Mouse (Mus musculus) embryonic facial prominence, embryonic 12.5 days (tissue): Measurements from ENCODE around the gene Tjp2. TPM values are rescaled to one million over a fixed set of nuclear protein-coding genes. Genes with fewer than 3 reads are reported as not detected.
"Not testable (repeated sequence)": the region's sequence is repeated elsewhere in the genome, so short reads cannot be mapped to it uniquely, and the experiment has no call there.

Source experiments
- ATAC-seq: fragments of 200-750 bp; cut with Nextera tagmentation; 2 replicates; pipeline ENCODE4 v1.8.0; 2017; ENCODE audit not compliant: insufficient number of reproducible peaks, insufficient read depth, low FRiP score, low TSS enrichment
- H3K27ac ChIP-seq: fragments of 300-500 bp; sonication (generic); 2 replicates; pipeline ENCODE4 v1.5.1; 2016; ENCODE audit warnings: mild to moderate bottlenecking
- H3K27me3 ChIP-seq: fragments of 300-500 bp; sonication (generic); 2 replicates; pipeline ENCODE4 v1.6.1; 2016; ENCODE audit warnings: mild to moderate bottlenecking, moderate library complexity
- H3K36me3 ChIP-seq: fragments of 300-500 bp; sonication (generic); 2 replicates; pipeline ENCODE4 v1.6.1; 2016; ENCODE audit warnings: mild to moderate bottlenecking
- H3K4me1 ChIP-seq: fragments of 300-500 bp; sonication (generic); 2 replicates; pipeline ENCODE4 v1.6.1; 2016
- H3K4me2 ChIP-seq: fragments of 300-500 bp; sonication (generic); replicated peaks from 2 replicates; pipeline ENCODE4 v1.6.1; 2016; ENCODE audit warnings: mild to moderate bottlenecking, moderate library complexity
- H3K4me3 ChIP-seq: fragments of 300-500 bp; sonication (generic); 2 replicates; pipeline ENCODE4 v1.5.1; 2016; ENCODE audit warnings: mild to moderate bottlenecking
- H3K9ac ChIP-seq: fragments of 300-500 bp; sonication (generic); 2 replicates; pipeline ENCODE4 v1.6.1; 2016; ENCODE audit warnings: mild to moderate bottlenecking, moderate library complexity
- H3K9me3 ChIP-seq: fragments of 300-500 bp; sonication (generic); 2 replicates; pipeline ENCODE4 v1.6.1; 2016; ENCODE audit warnings: mild to moderate bottlenecking, moderate library complexity
- WGBS: fragments of 180-500 bp; shearing (Covaris S2); methylation state at CpG from one replicate; pipeline ENCODE4 v1.1.7; 2016; 5-methylcytosine and 5-hydroxymethylcytosine counted together
- polyA plus RNA-seq: library from polyadenylated mRNA; unstranded; fragments of >200 nt; fragmentation: Nextera tagmentation; extraction: Ambion mirVana; gene quantifications from 2 replicates; pipeline ENCODE4 v1.2.1, GENCODE M21; 2016

Gene Tjp2
- polyA plus RNA-seq, 1 experiment from 2014 or later: 26.6 TPM

GRCm38 (mm10) chr19:24257962-24258361, 33.1 kb upstream of the Tjp2 start:
- H3K4me2 ChIP-seq: no peak overlapping the region
- no peak overlapping the region for H3K4me3 ChIP-seq
- no peaks in the 10 kb centered on the region for H3K9me3 ChIP-seq
- H3K4me1 ChIP-seq: no peaks in the 10 kb centered on the region
- ATAC-seq: no peak
- no peak overlapping the region for H3K27ac ChIP-seq
- H3K36me3 ChIP-seq: peaks cover 6% of the 10 kb centered on the region; the same call in 1 of the 2 replicates
- WGBS: 94% methylated on average over 6 of the region's 6 CpGs
- no peaks in the 10 kb centered on the region for H3K27me3 ChIP-seq
- no peak overlapping the region for H3K9ac ChIP-seq

- Histone ChIP-seq H3K27me3 (no peaks in the 10 kb centered on the region), H3K27ac (no peak overlapping the region), H3K9me3 (no peaks in the 10 kb centered on the region), H3K4me3 (no peak overlapping the region), H3K9ac (no peak overlapping the region), H3K4me2 (no peak overlapping the region), H3K36me3 (no peaks in the 10 kb centered on the region), H3K4me1 (peaks cover 7% of the 10 kb centered on the region)
- no peak for ATAC-seq
- 25% methylated on average over 9 of the region's 9 CpGs for WGBS
Measured at GRCm38 (mm10) chr19:24253657-24254260, 28.9 kb upstream of the Tjp2 start.

GRCm38 (mm10) chr19:24251869-24252268, 27.0 kb upstream of the Tjp2 start:
- WGBS: 10% methylated on average over 6 of the region's 6 CpGs
- no peaks in the 10 kb centered on the region for H3K36me3 ChIP-seq
- no peaks in the 10 kb centered on the region for H3K9me3 ChIP-seq
- no peak for ATAC-seq
- H3K4me2 ChIP-seq: 0 out of 2 replicates have a peak overlapping the region, but pooled peaks have one; percentile 11
- H3K27ac ChIP-seq: no peak overlapping the region
- H3K27me3 ChIP-seq: no peaks in the 10 kb centered on the region
- no peak overlapping the region for H3K9ac ChIP-seq
- H3K4me1 ChIP-seq: peaks cover 7% of the 10 kb centered on the region
- no peak overlapping the region for H3K4me3 ChIP-seq

- no peak overlapping the region for H3K4me2 ChIP-seq
- no peaks in the 10 kb centered on the region for H3K27me3 ChIP-seq
- H3K36me3 ChIP-seq: no peaks in the 10 kb centered on the region
- H3K9ac ChIP-seq: no peak overlapping the region
- no peaks in the 10 kb centered on the region for H3K9me3 ChIP-seq
- peak; percentile 56; the same call in 1 of the 2 replicates for ATAC-seq
- H3K4me1 ChIP-seq: peaks cover 10% of the 10 kb centered on the region
- no peak overlapping the region for H3K4me3 ChIP-seq
- H3K27ac ChIP-seq: no peak overlapping the region
- WGBS: 65% methylated on average over 6 of the region's 6 CpGs
Measured at GRCm38 (mm10) chr19:24243340-24243739, 18.5 kb upstream of the Tjp2 start.

- no peak for ATAC-seq
- WGBS: 29% methylated on average over 14 of the region's 14 CpGs
- no peak overlapping the region for H3K4me2 ChIP-seq
- H3K4me3 ChIP-seq: no peak overlapping the region
- H3K27me3 ChIP-seq: no peaks in the 10 kb centered on the region
- H3K9ac ChIP-seq: no peak overlapping the region
- no peak overlapping the region for H3K27ac ChIP-seq
- H3K4me1 ChIP-seq: peaks cover 10% of the 10 kb centered on the region
- H3K9me3 ChIP-seq: no peaks in the 10 kb centered on the region
- H3K36me3 ChIP-seq: no peaks in the 10 kb centered on the region
Measured at GRCm38 (mm10) chr19:24241799-24242546, 17.1 kb upstream of the Tjp2 start.

GRCm38 (mm10) chr19:24241271-24241670, 16.4 kb upstream of the Tjp2 start:
- Histone ChIP-seq H3K9me3 (no peaks in the 10 kb centered on the region), H3K4me2 (no peak overlapping the region), H3K27ac (no peak overlapping the region), H3K9ac (no peak overlapping the region), H3K4me1 (peaks cover 10% of the 10 kb centered on the region), H3K36me3 (no peaks in the 10 kb centered on the region), H3K4me3 (no peak overlapping the region), H3K27me3 (no peaks in the 10 kb centered on the region)
- ATAC-seq: no peak
- WGBS: 75% methylated on average over 8 of the region's 8 CpGs

GRCm38 (mm10) chr19:24238011-24238410, 13.2 kb upstream of the Tjp2 start:
- Histone ChIP-seq H3K36me3 (no peaks in the 10 kb centered on the region), H3K4me2 (no peak overlapping the region), H3K27ac (no peak overlapping the region), H3K4me1 (peaks cover 10% of the 10 kb centered on the region), H3K27me3 (no peaks in the 10 kb centered on the region), H3K4me3 (no peak overlapping the region), H3K9ac (no peak overlapping the region), H3K9me3 (no peaks in the 10 kb centered on the region)
- no peak for ATAC-seq
- WGBS: 76% methylated on average over 4 of the region's 4 CpGs

GRCm38 (mm10) chr19:24232356-24232755, 7.5 kb upstream of the Tjp2 start:
- H3K4me2 ChIP-seq, H3K9me3 ChIP-seq, H3K27ac ChIP-seq, H3K9ac ChIP-seq, H3K27me3 ChIP-seq, H3K4me1 ChIP-seq, H3K4me3 ChIP-seq, H3K36me3 ChIP-seq: not testable (repeated sequence)
- peak; percentile 74; the same call in 1 of the 2 replicates for ATAC-seq
- WGBS: 94% methylated on average over 1 of the region's 1 CpGs

GRCm38 (mm10) chr19:24225305-24225696, 471 bp upstream of the Tjp2 start:
- no peak for ATAC-seq
- Histone ChIP-seq H3K4me2 (peak overlapping the region; percentile 87), H3K27ac (no peak overlapping the region; the same call in 1 of the 2 replicates), H3K4me3 (peak overlapping the region; percentile 50), H3K9ac (no peak overlapping the region; the same call in 1 of the 2 replicates), H3K36me3 (no peaks in the 10 kb centered on the region), H3K4me1 (peaks cover 7% of the 10 kb centered on the region; the same call in 1 of the 2 replicates), H3K9me3 (no peaks in the 10 kb centered on the region), H3K27me3 (peaks cover 33% of the 10 kb centered on the region)
- WGBS: 2% methylated on average over 17 of the region's 17 CpGs

GRCm38 (mm10) chr19:24223851-24224251, 979 bp downstream of the Tjp2 start:
- ATAC-seq: no peak
- Histone ChIP-seq H3K4me1 (peaks cover 7% of the 10 kb centered on the region; the same call in 1 of the 2 replicates), H3K4me2 (peak overlapping the region; percentile 87), H3K27ac (no peak overlapping the region), H3K36me3 (no peaks in the 10 kb centered on the region), H3K9ac (no peak overlapping the region), H3K9me3 (no peaks in the 10 kb centered on the region), H3K4me3 (peak overlapping the region; percentile 50), H3K27me3 (peaks cover 33% of the 10 kb centered on the region)
- 9% methylated on average over 11 of the region's 11 CpGs for WGBS

- Histone ChIP-seq H3K27me3 (peaks cover 33% of the 10 kb centered on the region), H3K4me3 (no peak overlapping the region), H3K4me2 (no peak overlapping the region), H3K4me1 (peaks cover 7% of the 10 kb centered on the region; the same call in 1 of the 2 replicates), H3K9me3 (no peaks in the 10 kb centered on the region), H3K9ac (no peak overlapping the region), H3K36me3 (no peaks in the 10 kb centered on the region), H3K27ac (no peak overlapping the region)
- no peak for ATAC-seq
- 89% methylated on average over 4 of the region's 4 CpGs for WGBS
Measured at GRCm38 (mm10) chr19:24221455-24221854, 3.4 kb downstream of the Tjp2 start.
